Mouse (Mus musculus) small intestine, adult 2 months (tissue): ENCODE results near the gene Amh. TPM values are rescaled to one million over a fixed set of nuclear protein-coding genes. Genes with fewer than 3 reads are reported as not detected.

ENCODE experiments used
- H3K27ac ChIP-seq: fragments of 200-500 bp; 2 replicates; pipeline ENCODE4 v1.5.1; 2012; ENCODE audit warnings: low read depth, low read length, control low read depth, inconsistent platforms; ENCODE audit not compliant: insufficient read depth
- H3K27me3 ChIP-seq: fragments of 200-500 bp; 2 replicates; pipeline ENCODE4 v1.6.1; 2012; ENCODE audit warnings: mild to moderate bottlenecking, moderate library complexity, low read length, inconsistent platforms; ENCODE audit not compliant: control insufficient read depth, insufficient read depth
- H3K36me3 ChIP-seq: fragments of 200-500 bp; 2 replicates; pipeline ENCODE4 v1.6.1; 2012; ENCODE audit warnings: mild to moderate bottlenecking, low read length, control low read depth, inconsistent platforms; ENCODE audit not compliant: control insufficient read depth, insufficient read depth
- H3K4me1 ChIP-seq: fragments of 200-500 bp; 2 replicates; pipeline ENCODE4 v1.6.1; 2012; ENCODE audit warnings: low read length, inconsistent platforms, mixed read lengths; ENCODE audit not compliant: control insufficient read depth, insufficient read depth, insufficient read length
- H3K4me3 ChIP-seq: fragments of 200-500 bp; 2 replicates; pipeline ENCODE4 v1.5.1; 2012; ENCODE audit warnings: low read depth, mild to moderate bottlenecking, control low read depth, inconsistent platforms, low read length, moderate library complexity
- CTCF ChIP-seq: fragments of 200-500 bp; IDR thresholded peaks from 2 replicates; pipeline ENCODE4 v1.5.1; 2012; ENCODE audit warnings: low read depth, mild to moderate bottlenecking, control low read depth, inconsistent platforms, low read length, moderate library complexity, mixed read lengths; ENCODE audit not compliant: insufficient replicate concordance, insufficient read length; ENCODE audit errors: extremely low read depth
- POLR2A ChIP-seq: fragments of 200-500 bp; IDR thresholded peaks from 2 replicates; pipeline ENCODE4 v1.6.1; 2012; ENCODE audit warnings: low read depth, mild to moderate bottlenecking, control low read depth, inconsistent platforms, low read length, moderate library complexity
- WGBS: fragments of 180-500 bp; shearing (Covaris S2); methylation state at CpG from one replicate; pipeline ENCODE4 v1.1.7; 2018; 5-methylcytosine and 5-hydroxymethylcytosine counted together
- polyA plus RNA-seq: library from polyadenylated mRNA; depleted of rRNA; stranded (reverse); fragments of >200 nt; gene quantifications from 2 replicates; pipeline ENCODE4 v1.2.3, GENCODE M21; 2012

Gene Amh
- polyA plus RNA-seq, 1 experiment: 0.87 TPM

- TF ChIP-seq POLR2A (no peak), CTCF (no peak)
- H3K27me3 ChIP-seq: no peaks in the 10 kb centered on the region
- no peak overlapping the region for H3K27ac ChIP-seq
- H3K36me3 ChIP-seq: peaks cover 92% of the 10 kb centered on the region
- WGBS: 87% methylated on average over 11 of the region's 11 CpGs
- H3K4me3 ChIP-seq: no peak overlapping the region
- no peaks in the 10 kb centered on the region; the same call in 1 of the 2 replicates for H3K4me1 ChIP-seq
These were observed 19.1 kb upstream of the Amh start for GRCm38 (mm10) chr10:80785963-80786362.

GRCm38 (mm10) chr10:80787517-80787916 lies 17.5 kb upstream of the Amh start:
- no peak for TF ChIP-seq POLR2A
- no peak for TF ChIP-seq CTCF
- 74% methylated on average over 2 of the region's 2 CpGs for WGBS

GRCm38 (mm10) chr10:80790761-80791404 lies 14.2 kb upstream of the Amh start:
- Histone ChIP-seq H3K27ac (no peak overlapping the region), H3K36me3 (peaks cover 81% of the 10 kb centered on the region), H3K4me3 (no peak overlapping the region), H3K4me1 (no peaks in the 10 kb centered on the region; the same call in 1 of the 2 replicates), H3K27me3 (no peaks in the 10 kb centered on the region)
- 89% methylated on average over 19 of the region's 19 CpGs for WGBS
- TF ChIP-seq CTCF (no peak), POLR2A (no peak)

More at GRCm38 (mm10) chr10:80787517-80787916, 17.5 kb upstream of the Amh start:
- Histone ChIP-seq H3K27me3 (no peaks in the 10 kb centered on the region), H3K36me3 (peaks cover 93% of the 10 kb centered on the region), H3K4me1 (no peaks in the 10 kb centered on the region; the same call in 1 of the 2 replicates), H3K4me3 (no peak overlapping the region), H3K27ac (no peak overlapping the region)

GRCm38 (mm10) chr10:80791476-80792174 lies 13.4 kb upstream of the Amh start:
- 83% methylated on average over 33 of the region's 33 CpGs for WGBS
- H3K27ac ChIP-seq: no peak overlapping the region
- no peaks in the 10 kb centered on the region for H3K27me3 ChIP-seq
- H3K4me3 ChIP-seq: no peak overlapping the region
- no peaks in the 10 kb centered on the region; the same call in 1 of the 2 replicates for H3K4me1 ChIP-seq
- H3K36me3 ChIP-seq: peaks cover 77% of the 10 kb centered on the region
- no peak for TF ChIP-seq POLR2A
- no peak for TF ChIP-seq CTCF

- TF ChIP-seq CTCF (no peak), POLR2A (no peak)
These were observed 12.6 kb upstream of the Amh start for GRCm38 (mm10) chr10:80792175-80793032.

GRCm38 (mm10) chr10:80793033-80793784 lies 11.8 kb upstream of the Amh start:
- H3K4me3 ChIP-seq: no peak overlapping the region
- no peaks in the 10 kb centered on the region; the same call in 1 of the 2 replicates for H3K4me1 ChIP-seq
- WGBS: 85% methylated on average over 13 of the region's 13 CpGs
- H3K36me3 ChIP-seq: peaks cover 63% of the 10 kb centered on the region
- H3K27ac ChIP-seq: no peak overlapping the region
- H3K27me3 ChIP-seq: no peaks in the 10 kb centered on the region
- no peak for TF ChIP-seq POLR2A
- TF ChIP-seq CTCF: no peak

More at GRCm38 (mm10) chr10:80792175-80793032, 12.6 kb upstream of the Amh start:
- Histone ChIP-seq H3K36me3 (peaks cover 71% of the 10 kb centered on the region), H3K27me3 (no peaks in the 10 kb centered on the region), H3K27ac (no peak overlapping the region), H3K4me1 (no peaks in the 10 kb centered on the region; the same call in 1 of the 2 replicates), H3K4me3 (peak overlapping the region; percentile 24; the same call in 1 of the 2 replicates)
- 66% methylated on average over 41 of the region's 41 CpGs for WGBS
